Mouse (Mus musculus) neural tube, postnatal 0 days (tissue): Measurements from ENCODE around the gene Vstm2l. TPM values are rescaled to one million over a fixed set of nuclear protein-coding genes. Genes with fewer than 3 reads are reported as not detected.

Experiments used
- polyA plus RNA-seq: library from polyadenylated mRNA; unstranded; fragments of >200 nt; fragmentation: Nextera tagmentation; extraction: Ambion mirVana; gene quantifications from 2 replicates; pipeline ENCODE4 v1.2.1, GENCODE M21; 2015

The Vstm2l gene
- polyA plus RNA-seq = 73.3 and 81.2 TPM in 2 replicates

GRCm38 (mm10) chr2:157914105-157914764 is at the start of gene Vstm2l:
TSS of gene Vstm2l (plus strand) at chr2:157914653.

Other genes starting within 250 kb of the Vstm2l start
- 34.7 and 36.9 TPM in 2 replicates for gene Ctnnbl1, start 177.3 kb upstream of the Vstm2l start, polyA plus RNA-seq
- gene Tti1, start 113.8 kb downstream of the Vstm2l start, polyA plus RNA-seq = 9.9 and 10.2 TPM in 2 replicates
- 22.4 and 23.2 TPM in 2 replicates for gene Rprd1b, start 113.8 kb downstream of the Vstm2l start, polyA plus RNA-seq
- 8.6 and 8.9 TPM in 2 replicates for gene Tgm2, start 231.8 kb downstream of the Vstm2l start, polyA plus RNA-seq